Mouse (Mus musculus) stomach, postnatal 0 days (tissue): Measurements from ENCODE around the gene Zbtb5. TPM values are rescaled to one million over a fixed set of nuclear protein-coding genes. Genes with fewer than 3 reads are reported as not detected.

Experiments used
- ATAC-seq: fragments of 200-750 bp; cut with Nextera tagmentation; 2 replicates; pipeline ENCODE4 v1.8.0; 2017; ENCODE audit not compliant: low FRiP score, low TSS enrichment
- DNase-seq: peaks from one replicate; pipeline ENCODE4 v3.0.0-alpha.2; 2016; ENCODE audit warnings: low spot score
- H3K27ac ChIP-seq: fragments of 300-500 bp; sonication (generic); replicated peaks from 2 replicates; pipeline ENCODE4 v1.5.1; 2014; ENCODE audit warnings: mild to moderate bottlenecking, control low read depth
- H3K27me3 ChIP-seq: fragments of 300-500 bp; sonication (generic); 2 replicates; pipeline ENCODE4 v1.6.1; 2014; ENCODE audit warnings: low read length; ENCODE audit not compliant: control insufficient read depth, insufficient read depth
- H3K36me3 ChIP-seq: fragments of 300-500 bp; sonication (generic); 2 replicates; pipeline ENCODE4 v1.6.1; 2014; ENCODE audit warnings: low read length, mixed read lengths; ENCODE audit not compliant: control insufficient read depth, insufficient read depth
- H3K4me1 ChIP-seq: fragments of 300-500 bp; sonication (generic); replicated peaks from 2 replicates; pipeline ENCODE4 v1.6.1; 2014; ENCODE audit warnings: antibody characterized with exemption; ENCODE audit not compliant: control insufficient read depth, insufficient read depth
- H3K4me2 ChIP-seq: fragments of 300-500 bp; sonication (generic); replicated peaks from 2 replicates; pipeline ENCODE4 v1.6.1; 2014; ENCODE audit warnings: low read depth, mild to moderate bottlenecking, control low read depth, moderate library complexity
- H3K4me3 ChIP-seq: fragments of 300-500 bp; sonication (generic); 2 replicates; pipeline ENCODE4 v1.5.1; 2014; ENCODE audit warnings: low read depth, low read length, control low read depth
- H3K9ac ChIP-seq: fragments of 300-500 bp; sonication (generic); 2 replicates; pipeline ENCODE4 v1.6.1; 2014; ENCODE audit warnings: mild to moderate bottlenecking, low read length, control low read depth, mixed read lengths
- H3K9me3 ChIP-seq: fragments of 300-500 bp; sonication (generic); 2 replicates; pipeline ENCODE4 v1.6.1; 2016; ENCODE audit warnings: low read length; ENCODE audit not compliant: control insufficient read depth
- CTCF ChIP-seq: IDR thresholded peaks from 2 replicates; pipeline ENCODE4 v1.5.1; 2016; ENCODE audit warnings: antibody characterized with exemption, low read depth, mild to moderate bottlenecking, moderate library complexity
- EP300 ChIP-seq: optimal IDR thresholded peaks from 2 replicates; pipeline ENCODE3; 2016; ENCODE audit warnings: antibody characterized with exemption
- WGBS: fragments of 180-500 bp; shearing (Covaris S2); extraction: QIAGEN DNeasy Blood & Tissue Kit; methylation state at CpG from one replicate; pipeline ENCODE4 v1.1.7; 2014; 5-methylcytosine and 5-hydroxymethylcytosine counted together
- polyA plus RNA-seq: library from polyadenylated mRNA; unstranded; fragments of >200 nt; fragmentation: Nextera tagmentation; extraction: Ambion mirVana; gene quantifications from 2 replicates; pipeline ENCODE4 v1.2.1, GENCODE M21; 2015

The Zbtb5 gene
- polyA plus RNA-seq, 1 experiment from 2014 or later = 9.7 TPM

DNA sequence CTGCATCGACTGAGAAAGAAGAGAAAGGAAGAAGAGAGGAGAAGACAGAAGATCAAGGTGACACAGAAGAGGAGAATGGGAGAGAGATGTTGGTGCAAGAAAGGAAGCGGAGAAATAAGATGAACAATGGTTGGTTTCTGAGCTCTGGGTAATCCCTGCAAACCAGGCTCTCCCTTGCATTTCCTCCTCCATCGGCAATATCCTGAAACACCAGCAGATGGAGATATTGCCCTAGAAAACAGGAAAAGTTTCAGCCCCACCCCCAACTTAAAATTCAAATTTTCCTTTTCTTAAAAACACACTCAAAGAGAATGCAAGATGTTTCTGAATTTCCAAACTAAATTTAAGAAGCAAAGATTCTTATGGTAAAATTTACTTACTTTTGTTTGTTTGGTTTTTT, 3.4 kb upstream of the Zbtb5 start:
- H3K36me3 ChIP-seq = no peaks in the 10 kb centered on the region
- H3K27me3 ChIP-seq = no peaks in the 10 kb centered on the region
- no peak overlapping the region for H3K4me2 ChIP-seq
- H3K9ac ChIP-seq = no peak overlapping the region
- no peaks in the 10 kb centered on the region for H3K4me1 ChIP-seq
- DNase-seq (peak; percentile 47), ATAC-seq (no peak)
- H3K27ac ChIP-seq = no peak overlapping the region
- no peak overlapping the region for H3K4me3 ChIP-seq
- H3K9me3 ChIP-seq = no peaks in the 10 kb centered on the region
- WGBS = 10% methylated on average over 3 of the region's 3 CpGs
- TF ChIP-seq CTCF (peak; percentile 87), EP300 (no peak)

DNA sequence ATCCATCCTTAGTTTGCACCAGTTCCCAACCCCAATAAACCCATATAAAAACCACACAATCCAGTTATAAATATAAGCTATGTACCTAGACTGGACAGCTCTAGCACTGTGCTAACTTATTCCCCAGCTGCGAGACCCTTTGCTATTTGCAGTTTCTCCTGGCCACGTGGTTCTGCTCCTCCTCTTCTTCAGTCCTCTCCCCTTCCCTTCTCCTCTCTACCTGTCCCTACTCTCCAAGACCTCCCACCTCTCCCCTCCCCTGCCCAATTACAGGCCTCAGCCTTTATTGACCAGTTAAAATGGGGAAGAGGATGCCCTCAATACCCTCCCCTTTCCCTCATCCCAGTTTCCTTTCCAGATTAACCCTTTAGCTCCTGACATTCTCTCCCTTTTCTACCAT, 1.3 kb upstream of the Zbtb5 start:
- H3K9me3 ChIP-seq = no peaks in the 10 kb centered on the region
- ATAC-seq (no peak), DNase-seq (no peak)
- no peaks in the 10 kb centered on the region for H3K36me3 ChIP-seq
- H3K4me1 ChIP-seq = no peaks in the 10 kb centered on the region
- TF ChIP-seq EP300 (no peak), CTCF (no peak)
- no peak overlapping the region for H3K27ac ChIP-seq
- H3K4me3 ChIP-seq = peak overlapping the region; percentile 63
- no peaks in the 10 kb centered on the region for H3K27me3 ChIP-seq
- WGBS = 4% methylated on average over 2 of the region's 2 CpGs
- peak overlapping the region; percentile 72 for H3K4me2 ChIP-seq
- peak overlapping the region; percentile 80 for H3K9ac ChIP-seq

DNA sequence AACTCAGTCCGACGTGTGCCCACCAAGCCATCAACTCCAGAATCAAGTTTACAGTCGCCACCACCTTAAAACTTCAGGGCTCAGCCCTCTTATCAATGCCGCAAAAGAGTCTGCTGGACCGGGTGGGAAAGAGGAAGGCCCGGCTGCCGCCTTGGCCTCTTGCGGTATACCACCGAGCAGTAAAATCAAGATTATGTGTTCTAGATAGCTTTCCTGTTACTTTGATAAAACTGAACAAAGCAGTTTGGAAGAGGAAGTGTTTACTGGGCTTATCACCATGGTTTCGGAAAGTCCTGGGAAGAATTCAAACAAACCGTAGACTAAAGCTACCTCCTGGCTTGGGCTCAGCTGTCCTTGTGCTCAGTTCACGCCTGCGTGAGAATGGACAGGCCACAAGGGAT, 819 bp upstream of the Zbtb5 start:
- under 1% methylated on average over 13 of the region's 13 CpGs for WGBS
- no peak for ATAC-seq
- Histone ChIP-seq H3K4me1 (no peaks in the 10 kb centered on the region), H3K9me3 (no peaks in the 10 kb centered on the region), H3K4me2 (peak overlapping the region; percentile 72), H3K36me3 (no peaks in the 10 kb centered on the region), H3K9ac (peak overlapping the region; percentile 80), H3K27ac (peak overlapping the region; percentile 93), H3K4me3 (peak overlapping the region; percentile 63), H3K27me3 (no peaks in the 10 kb centered on the region)
- DNase-seq = no peak
- TF ChIP-seq CTCF = no peak
- no peak for TF ChIP-seq EP300

DNA sequence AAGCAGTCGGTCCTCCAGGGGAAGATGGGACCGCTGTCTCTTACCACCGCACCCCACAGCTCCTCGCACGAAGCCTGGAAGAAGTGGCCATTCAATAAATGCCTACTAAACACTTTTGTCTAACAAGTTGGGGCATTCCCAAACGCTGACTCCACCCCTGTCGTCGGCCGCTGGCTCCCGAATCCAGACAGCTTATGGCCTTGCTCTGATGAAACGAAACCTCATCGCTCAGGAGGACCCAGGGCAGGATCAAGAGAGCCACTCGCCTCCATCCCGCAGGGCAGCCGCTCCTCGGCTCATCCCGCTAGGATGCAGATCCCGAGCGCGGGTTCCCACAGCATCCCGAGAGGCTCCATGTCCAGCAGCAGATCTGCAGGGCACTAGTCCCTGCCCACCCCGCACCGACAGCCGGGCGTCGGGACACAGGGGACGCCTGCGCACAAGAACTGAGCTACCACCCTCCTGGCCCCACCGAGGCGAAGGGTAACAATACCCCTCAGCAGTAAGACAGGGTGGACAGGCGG, 569 bp downstream of the Zbtb5 start:
- DNase-seq (peak; percentile 75), ATAC-seq (peak; percentile 45)
- H3K4me3 ChIP-seq = peak overlapping the region; percentile 81
- H3K4me1 ChIP-seq = no peaks in the 10 kb centered on the region
- no peaks in the 10 kb centered on the region for H3K9me3 ChIP-seq
- under 1% methylated on average over 31 of the region's 31 CpGs for WGBS
- peak overlapping the region; percentile 74 for H3K4me2 ChIP-seq
- TF ChIP-seq EP300 = no peak
- no peak for TF ChIP-seq CTCF
- peak overlapping the region; percentile 87 for H3K9ac ChIP-seq
- peak overlapping the region; percentile 98 for H3K27ac ChIP-seq
- H3K27me3 ChIP-seq = no peaks in the 10 kb centered on the region
- H3K36me3 ChIP-seq = no peaks in the 10 kb centered on the region

DNA sequence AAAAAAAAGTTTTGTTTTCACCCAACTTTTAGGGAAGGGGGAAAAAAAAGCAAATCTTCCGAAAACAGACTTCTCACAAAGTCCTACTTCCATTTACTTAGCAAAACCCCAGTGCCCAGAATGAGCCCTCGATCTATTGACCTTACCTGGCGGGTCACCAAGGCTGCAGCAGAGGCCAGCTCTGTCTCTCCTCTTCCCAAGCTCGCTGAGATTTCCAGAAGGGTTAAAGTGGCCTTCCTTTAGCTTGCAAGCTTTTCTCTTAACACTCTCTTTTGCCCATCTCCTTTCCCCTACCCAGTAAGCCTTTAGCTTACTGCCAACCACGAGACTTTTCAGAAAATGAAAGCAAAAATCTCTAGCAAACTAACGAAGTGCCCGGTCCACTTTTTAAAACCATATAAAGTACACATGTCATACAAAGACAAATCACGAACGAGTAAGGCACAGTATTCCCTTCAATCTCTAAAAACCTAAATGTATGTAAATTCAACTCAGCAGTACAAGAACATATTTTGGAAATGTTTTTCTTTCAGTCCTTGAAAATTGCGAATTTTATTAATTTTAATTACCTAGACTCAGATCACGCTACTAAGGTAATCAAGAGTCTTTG, 1.3 kb downstream of the Zbtb5 start:
- no peaks in the 10 kb centered on the region for H3K36me3 ChIP-seq
- H3K9me3 ChIP-seq = no peaks in the 10 kb centered on the region
- no peak for TF ChIP-seq CTCF
- TF ChIP-seq EP300 = no peak
- H3K9ac ChIP-seq = peak overlapping the region; percentile 87
- 4% methylated on average over 11 of the region's 11 CpGs for WGBS
- no peaks in the 10 kb centered on the region for H3K4me1 ChIP-seq
- ATAC-seq (no peak), DNase-seq (no peak)
- peak overlapping the region; percentile 74 for H3K4me2 ChIP-seq
- H3K4me3 ChIP-seq = peak overlapping the region; percentile 81
- no peaks in the 10 kb centered on the region for H3K27me3 ChIP-seq
- peak overlapping the region; percentile 98 for H3K27ac ChIP-seq

GRCm38 (mm10) chr4:45005452-45005851, 6.8 kb downstream of the Zbtb5 start:
- peak; percentile 70 for ATAC-seq
- no peak for TF ChIP-seq EP300
- no peak overlapping the region for H3K9ac ChIP-seq
- H3K9me3 ChIP-seq = no peaks in the 10 kb centered on the region
- H3K36me3 ChIP-seq = no peaks in the 10 kb centered on the region
- H3K4me3 ChIP-seq = no peak overlapping the region
- no peaks in the 10 kb centered on the region for H3K27me3 ChIP-seq
- peak; percentile 45 for DNase-seq
- no peak overlapping the region; the same call in 1 of the 2 replicates for H3K27ac ChIP-seq
- WGBS = 56% methylated on average over 3 of the region's 3 CpGs
- H3K4me1 ChIP-seq = no peaks in the 10 kb centered on the region
- H3K4me2 ChIP-seq = no peak overlapping the region
